Mouse (Mus musculus): Measurements from ENCODE around the gene Med21. TPM values are rescaled to one million over a fixed set of nuclear protein-coding genes. Genes with fewer than 3 reads are reported as not detected.

Gene Med21
- polyA plus RNA-seq, 2 experiments = 44.7 to 65.8 TPM

GRCm38 (mm10) chr6:146664116-146664515 lies 21.8 kb downstream of the Med21 start:
- no peaks in the 10 kb centered on the region for H3K9me3 ChIP-seq (ENCODE audit: control insufficient read depth, low read length)
- no peak overlapping the region for H3K4me3 ChIP-seq (ENCODE audit: insufficient read depth in 1 of 2, low read depth in 2 of 2, low read length in 2 of 2)
- ATAC-seq (ENCODE audit: insufficient read depth) (no peak), DNase-seq (ENCODE audit: low read depth in 3 of 3, low spot score in 3 of 3) (no peak)
- WGBS (ENCODE audit: insufficient replicate concordance) = 57% methylated on average over 5 of the region's 5 CpGs
- no peaks in the 10 kb centered on the region for H3K4me1 ChIP-seq (replicated peaks; ENCODE audit: control insufficient read depth in 2 of 2, insufficient read depth in 2 of 2, low read length in 1 of 2)
- H3K36me3 ChIP-seq (replicated peaks; ENCODE audit: control insufficient read depth, insufficient read depth, low read depth) = no peaks in the 10 kb centered on the region
- TF ChIP-seq EP300 (IDR thresholded peaks at IDR 0.05; ENCODE audit: low read depth) (no peak), CTCF (IDR thresholded peaks at IDR 0.05; ENCODE audit: low read depth) (no peak)
- no peak overlapping the region for H3K27ac ChIP-seq
- H3K27me3 ChIP-seq (ENCODE audit: control insufficient read depth, insufficient read depth, low read length) = no peaks in the 10 kb centered on the region
- no peak overlapping the region for H3K4me2 ChIP-seq (ENCODE audit: low read depth)
- H3K9ac ChIP-seq (replicated peaks) = no peak overlapping the region

- Histone ChIP-seq H3K4me3 (ENCODE audit: insufficient read depth in 1 of 2, low read depth in 2 of 2, low read length in 2 of 2) (no peak overlapping the region), H3K36me3 (replicated peaks; ENCODE audit: control insufficient read depth, insufficient read depth, low read depth) (no peaks in the 10 kb centered on the region), H3K27me3 (ENCODE audit: control insufficient read depth, insufficient read depth, low read length) (no peaks in the 10 kb centered on the region), H3K4me2 (ENCODE audit: low read depth) (no peak overlapping the region), H3K27ac (no peak overlapping the region), H3K9me3 (ENCODE audit: control insufficient read depth, low read length) (no peaks in the 10 kb centered on the region), H3K9ac (replicated peaks) (no peak overlapping the region), H3K4me1 (replicated peaks; ENCODE audit: control insufficient read depth in 2 of 2, insufficient read depth in 2 of 2, low read length in 1 of 2) (no peaks in the 10 kb centered on the region)
- WGBS (ENCODE audit: insufficient replicate concordance) = 68% methylated on average over 5 of the region's 5 CpGs
- no peak for TF ChIP-seq CTCF (IDR thresholded peaks at IDR 0.05; ENCODE audit: low read depth)
- TF ChIP-seq EP300 (IDR thresholded peaks at IDR 0.05; ENCODE audit: low read depth) = no peak
- ATAC-seq (ENCODE audit: insufficient read depth) = no peak
- DNase-seq (ENCODE audit: low read depth in 3 of 3, low spot score in 3 of 3) = no peak
These were observed 22.6 kb downstream of the Med21 start for GRCm38 (mm10) chr6:146664917-146665316.

GRCm38 (mm10) chr6:146665408-146665807 lies 23.1 kb downstream of the Med21 start:
- whole genome bisulfite sequencing (ENCODE audit: insufficient replicate concordance) = 37% methylated on average over 2 of the region's 2 CpGs
- H3K9ac ChIP-seq (replicated peaks) = no peak overlapping the region
- H3K27ac ChIP-seq = no peak overlapping the region
- H3K4me1 ChIP-seq (replicated peaks; ENCODE audit: control insufficient read depth in 2 of 2, insufficient read depth in 2 of 2, low read length in 1 of 2) = no peaks in the 10 kb centered on the region
- no peak overlapping the region for H3K4me3 ChIP-seq (ENCODE audit: insufficient read depth in 1 of 2, low read depth in 2 of 2, low read length in 2 of 2)
- H3K9me3 ChIP-seq (ENCODE audit: control insufficient read depth, low read length) = no peaks in the 10 kb centered on the region; the same call in 1 of the 2 replicates
- no peak for TF ChIP-seq EP300 (IDR thresholded peaks at IDR 0.05; ENCODE audit: low read depth)
- no peak for TF ChIP-seq CTCF (IDR thresholded peaks at IDR 0.05; ENCODE audit: low read depth)
- H3K4me2 ChIP-seq (ENCODE audit: low read depth) = no peak overlapping the region
- ATAC-seq (ENCODE audit: insufficient read depth) (peak; percentile 55; the same call in 1 of the 2 replicates), DNase-seq (ENCODE audit: low read depth in 3 of 3, low spot score in 3 of 3) (no peak)
- no peaks in the 10 kb centered on the region for H3K27me3 ChIP-seq (ENCODE audit: control insufficient read depth, insufficient read depth, low read length)
- H3K36me3 ChIP-seq (replicated peaks; ENCODE audit: control insufficient read depth, insufficient read depth, low read depth) = no peaks in the 10 kb centered on the region

GRCm38 (mm10) chr6:146666811-146667210 lies 24.5 kb downstream of the Med21 start:
- Histone ChIP-seq H3K4me3 (ENCODE audit: insufficient read depth in 1 of 2, low read depth in 2 of 2, low read length in 2 of 2) (no peak overlapping the region), H3K9ac (replicated peaks) (no peak overlapping the region)
- no peak for DNase-seq (ENCODE audit: low read depth in 3 of 3, low spot score in 3 of 3)

GRCm38 (mm10) chr6:146668606-146669005 lies 26.3 kb downstream of the Med21 start:
- H3K4me1 ChIP-seq (replicated peaks; ENCODE audit: control insufficient read depth in 2 of 2, insufficient read depth in 2 of 2, low read length in 1 of 2) = no peaks in the 10 kb centered on the region
- H3K9ac ChIP-seq (replicated peaks) = no peak overlapping the region
- ATAC-seq (ENCODE audit: insufficient read depth) (no peak), DNase-seq (ENCODE audit: low read depth in 3 of 3, low spot score in 3 of 3) (no peak)
- no peaks in the 10 kb centered on the region; the same call in 1 of the 2 replicates for H3K9me3 ChIP-seq (ENCODE audit: control insufficient read depth, low read length)
- no peak overlapping the region for H3K4me3 ChIP-seq (ENCODE audit: insufficient read depth in 1 of 2, low read depth in 2 of 2, low read length in 2 of 2)
- H3K36me3 ChIP-seq (replicated peaks; ENCODE audit: control insufficient read depth, insufficient read depth, low read depth) = no peaks in the 10 kb centered on the region
- TF ChIP-seq CTCF (IDR thresholded peaks at IDR 0.05; ENCODE audit: low read depth) (no peak), EP300 (IDR thresholded peaks at IDR 0.05; ENCODE audit: low read depth) (no peak)
- H3K4me2 ChIP-seq (ENCODE audit: low read depth) = no peak overlapping the region
- no peaks in the 10 kb centered on the region for H3K27me3 ChIP-seq (ENCODE audit: control insufficient read depth, insufficient read depth, low read length)
- no peak overlapping the region for H3K27ac ChIP-seq

More at GRCm38 (mm10) chr6:146666811-146667210, 24.5 kb downstream of the Med21 start:
- Histone ChIP-seq H3K9me3 (ENCODE audit: control insufficient read depth, low read length) (no peaks in the 10 kb centered on the region; the same call in 1 of the 2 replicates), H3K27me3 (ENCODE audit: control insufficient read depth, insufficient read depth, low read length) (no peaks in the 10 kb centered on the region), H3K4me1 (replicated peaks; ENCODE audit: control insufficient read depth in 2 of 2, insufficient read depth in 2 of 2, low read length in 1 of 2) (no peaks in the 10 kb centered on the region), H3K4me2 (ENCODE audit: low read depth) (no peak overlapping the region), H3K36me3 (replicated peaks; ENCODE audit: control insufficient read depth, insufficient read depth, low read depth) (no peaks in the 10 kb centered on the region), H3K27ac (no peak overlapping the region)
- TF ChIP-seq CTCF (IDR thresholded peaks at IDR 0.05; ENCODE audit: low read depth) = no peak
- TF ChIP-seq EP300 (IDR thresholded peaks at IDR 0.05; ENCODE audit: low read depth) = no peak
- ATAC-seq (ENCODE audit: insufficient read depth) = no peak
- 47% methylated on average over 6 of the region's 6 CpGs for WGBS (ENCODE audit: insufficient replicate concordance)

Data from liver, embryonic 14.5 days (tissue).